Mouse (Mus musculus): ENCODE measurements around the gene Cdc42se1.

DNA sequence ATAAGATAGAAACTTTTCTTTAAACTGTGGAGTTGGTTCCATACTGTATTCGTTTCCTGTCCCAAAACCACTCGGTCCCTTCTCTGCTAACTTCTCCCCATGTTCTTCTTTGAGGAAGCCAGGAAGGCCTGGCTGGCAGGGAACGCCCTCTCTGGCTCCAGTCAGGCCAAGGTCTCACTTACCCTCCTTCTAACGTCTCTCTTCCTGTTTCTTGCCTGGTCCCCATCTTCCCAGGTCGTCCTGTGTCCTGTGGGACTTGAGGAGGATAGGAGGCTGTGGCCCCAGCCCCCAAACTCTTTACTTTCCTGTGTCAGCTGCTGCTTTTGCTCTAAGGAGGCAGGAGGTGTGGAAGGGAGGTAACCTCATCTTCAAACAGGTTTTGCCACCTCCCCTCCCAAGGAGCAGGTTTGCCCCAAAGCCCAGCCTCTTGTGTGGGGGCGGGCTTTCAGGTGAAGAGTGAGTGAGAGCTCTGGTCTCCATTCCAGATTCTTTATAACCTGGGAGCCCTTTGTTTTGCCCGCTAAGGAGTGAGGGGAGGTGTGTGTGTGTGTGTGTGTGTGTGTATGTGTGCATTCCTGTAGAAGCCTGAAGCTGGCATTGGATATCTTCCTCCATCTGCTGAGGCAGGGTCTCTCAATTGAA lies 22.4 kb downstream of the Cdc42se1 start, which contains the start of gene Bnipl:
- TF ChIP-seq CTCF (IDR thresholded peaks at IDR 0.05; ENCODE audit: low read depth, low read length) (no peak), POLR2AphosphoS5 (IDR thresholded peaks at IDR 0.05; ENCODE audit: insufficient replicate concordance, low read depth, low read length) (no peak)

Measured in G1E (cell line).